Mouse (Mus musculus) neural tube, embryonic 10.5 days (tissue): ENCODE measurements around the gene Scnn1a.

ENCODE experiments used
- DNase-seq: peaks from one replicate; pipeline ENCODE4 v3.0.0-alpha.2; 2017; ENCODE audit warnings: low spot score; ENCODE audit errors: extremely low spot score

Gene Scnn1a

GRCm38 (mm10) chr6:125340244-125340643, 19.8 kb downstream of the Scnn1a start:
- DNase-seq, result no peak

GRCm38 (mm10) chr6:125342198-125342597, 21.7 kb downstream of the Scnn1a start:
- no peak for DNase-seq

GRCm38 (mm10) chr6:125344084-125344483, 23.6 kb downstream of the Scnn1a start:
- no peak for DNase-seq

- no peak for DNase-seq
Observed at GRCm38 (mm10) chr6:125344866-125345265, 24.4 kb downstream of the Scnn1a start.

- DNase-seq, result no peak
Observed at GRCm38 (mm10) chr6:125345625-125346024, 25.2 kb downstream of the Scnn1a start.

- DNase-seq, result no peak
Observed at GRCm38 (mm10) chr6:125346029-125346428, 25.6 kb downstream of the Scnn1a start.

- DNase-seq, result peak; percentile 41
Observed at GRCm38 (mm10) chr6:125348721-125349574, 28.5 kb downstream of the Scnn1a start, which contains the start of gene Tnfrsf1a. Tnfrsf1a (plus strand) TSS chr6:125349362.

- peak; percentile 65 for DNase-seq
Observed at GRCm38 (mm10) chr6:125349575-125350230, 29.2 kb downstream of the Scnn1a start.

- no peak for DNase-seq
Observed at GRCm38 (mm10) chr6:125350231-125350994, 30.0 kb downstream of the Scnn1a start.

GRCm38 (mm10) chr6:125350995-125351324, 30.5 kb downstream of the Scnn1a start:
- no peak for DNase-seq

GRCm38 (mm10) chr6:125351368-125352045, 31.0 kb downstream of the Scnn1a start:
- DNase-seq, result no peak

- DNase-seq, result no peak
Observed at GRCm38 (mm10) chr6:125352046-125352384, 31.6 kb downstream of the Scnn1a start.

GRCm38 (mm10) chr6:125352811-125353210, 32.4 kb downstream of the Scnn1a start:
- no peak for DNase-seq

- DNase-seq, result no peak
Observed at GRCm38 (mm10) chr6:125353221-125353620, 32.8 kb downstream of the Scnn1a start.

GRCm38 (mm10) chr6:125353655-125354054, 33.2 kb downstream of the Scnn1a start:
- no peak for DNase-seq

- DNase-seq, result no peak
Observed at GRCm38 (mm10) chr6:125354352-125355151, 34.1 kb downstream of the Scnn1a start.

GRCm38 (mm10) chr6:125355197-125355741, 34.8 kb downstream of the Scnn1a start:
- DNase-seq, result no peak

- no peak for DNase-seq
Observed at GRCm38 (mm10) chr6:125356264-125356663, 35.8 kb downstream of the Scnn1a start.

GRCm38 (mm10) chr6:125357334-125357733, 36.9 kb downstream of the Scnn1a start:
- DNase-seq, result no peak

- DNase-seq, result no peak
Observed at GRCm38 (mm10) chr6:125359999-125360398, 39.5 kb downstream of the Scnn1a start.
